Mouse (Mus musculus): ENCODE measurements around the gene Pamr1.

- TF ChIP-seq TCF12 (IDR thresholded peaks at IDR 0.05; ENCODE audit: low read depth, low read length) (no peak), USF1 (IDR thresholded peaks at IDR 0.05; ENCODE audit: low read depth, low read length) (no peak), KAT2A (conservative IDR thresholded peaks at IDR 0.05; ENCODE audit: low read depth, low read length) (no peak), CTCF (IDR thresholded peaks at IDR 0.05 in 2 of 3, conservative IDR thresholded peaks at IDR 0.05 in 1 of 3; ENCODE audit: control insufficient read depth in 1 of 3, insufficient read depth in 1 of 3, low read depth in 2 of 3, low read length in 3 of 3, poor library complexity in 1 of 3, severe bottlenecking in 1 of 3) (no peak), EP300 (IDR thresholded peaks at IDR 0.05; ENCODE audit: low read depth in 1 of 2, low read length in 2 of 2) (no peak), GABPA (IDR thresholded peaks at IDR 0.05; ENCODE audit: low read depth, low read length) (no peak), ZC3H11A (IDR thresholded peaks at IDR 0.05; ENCODE audit: low read depth, low read length) (no peak), BHLHE40 (IDR thresholded peaks at IDR 0.05; ENCODE audit: borderline replicate concordance, low read depth, low read length) (no peak), ELF1 (IDR thresholded peaks at IDR 0.05; ENCODE audit: low read depth, low read length) (no peak), POLR2A (IDR thresholded peaks at IDR 0.05; ENCODE audit: control insufficient read depth in 1 of 2, insufficient read depth in 1 of 2, low read depth in 1 of 2, low read length in 2 of 2, poor library complexity in 1 of 2) (no peak)
Observed at GRCm38 (mm10) chr2:102558965-102559364, 9.2 kb downstream of the Pamr1 start.

Measured in MEL (cell line).